Mouse (Mus musculus): Measurements from ENCODE around the gene Mog.

Gene Mog

DNA sequence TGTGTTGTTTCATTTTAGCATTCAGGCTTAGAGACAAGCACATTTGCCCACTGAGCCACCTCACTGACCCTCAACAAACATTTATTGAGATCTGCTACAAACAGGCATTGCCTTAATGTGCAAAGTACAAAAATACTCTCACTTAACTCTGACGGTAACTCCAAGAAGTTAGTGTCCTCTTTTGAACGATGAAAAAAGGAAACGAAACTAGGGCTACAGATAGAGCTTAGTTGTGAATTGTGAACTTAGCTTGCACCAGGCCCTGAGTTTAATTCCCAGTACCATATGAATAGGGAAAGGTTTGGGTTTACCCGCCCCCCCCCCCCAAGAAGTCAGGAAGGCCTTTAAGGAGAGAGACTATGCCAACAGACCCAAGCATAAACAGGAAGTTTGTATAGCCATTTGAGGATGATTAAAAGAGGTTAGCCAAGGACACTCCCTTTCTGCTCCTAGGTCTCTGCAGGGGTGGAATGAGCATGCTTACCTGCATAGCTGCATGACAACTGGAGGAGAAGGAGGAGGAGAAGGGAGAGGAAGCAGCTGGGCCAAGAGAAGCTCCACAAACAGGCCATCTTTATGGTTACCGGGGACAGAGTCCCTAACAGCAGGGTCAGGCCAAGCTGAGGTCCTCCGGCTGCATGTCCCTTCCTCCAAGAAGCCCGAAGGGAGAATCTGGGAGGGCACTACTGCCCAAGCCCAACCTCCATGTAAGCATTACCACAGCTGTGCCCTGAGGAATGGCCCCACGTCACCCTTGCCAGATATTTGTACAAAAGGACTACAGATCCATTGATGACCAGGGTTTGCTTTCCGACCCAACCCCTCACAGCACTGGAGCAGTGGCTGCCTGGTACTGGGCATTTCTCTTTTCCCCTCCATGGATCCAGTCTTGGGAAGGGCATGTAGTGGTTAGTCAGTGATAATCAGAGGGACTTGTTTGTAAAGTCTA is at the start of gene Mog:
Gene Mog (minus strand): TSS at position 771 of the 949 bp plus-strand sequence.
- DNase-seq (ENCODE audit: low spot score): no peak

- no peak for DNase-seq (ENCODE audit: low spot score)
Observed at GRCm38 (mm10) chr17:37072730-37073276, 49.6 kb upstream of the Mog start.

DNA sequence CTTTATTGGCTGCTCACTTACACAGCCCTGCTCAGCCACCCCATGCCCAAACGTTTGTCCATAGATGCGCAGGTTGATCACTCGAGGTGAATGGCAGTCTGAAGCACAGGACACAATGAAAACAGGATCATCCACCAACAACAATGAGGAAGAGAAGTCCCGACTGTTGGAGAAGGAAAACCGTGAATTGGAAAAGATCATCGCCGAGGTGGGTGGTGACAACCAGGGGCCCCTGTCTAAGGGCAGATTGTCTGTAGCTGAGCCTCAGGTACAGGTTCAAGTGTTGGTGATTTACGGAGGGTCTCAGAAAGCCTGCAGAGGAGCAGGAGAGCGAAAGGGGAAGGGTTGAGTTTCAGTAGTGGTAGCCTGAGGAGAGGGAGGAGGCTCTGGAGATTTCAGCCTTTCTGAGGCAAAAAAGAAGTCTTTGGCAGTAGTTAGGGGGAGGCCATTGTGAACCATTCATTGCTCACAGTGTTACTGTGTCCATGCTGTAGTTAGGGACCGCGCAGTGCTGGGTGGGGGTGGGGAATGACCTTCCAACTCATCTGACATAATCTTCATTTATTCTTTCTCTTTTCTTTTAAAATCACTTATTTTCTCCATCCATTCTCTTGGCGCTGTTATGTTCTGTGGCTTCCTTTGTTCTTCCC is 49.0 kb upstream of the Mog start:
- no peak for DNase-seq (ENCODE audit: low spot score)

- DNase-seq (ENCODE audit: low spot score): no peak
Observed at GRCm38 (mm10) chr17:37070121-37070520, 46.9 kb upstream of the Mog start.

DNA sequence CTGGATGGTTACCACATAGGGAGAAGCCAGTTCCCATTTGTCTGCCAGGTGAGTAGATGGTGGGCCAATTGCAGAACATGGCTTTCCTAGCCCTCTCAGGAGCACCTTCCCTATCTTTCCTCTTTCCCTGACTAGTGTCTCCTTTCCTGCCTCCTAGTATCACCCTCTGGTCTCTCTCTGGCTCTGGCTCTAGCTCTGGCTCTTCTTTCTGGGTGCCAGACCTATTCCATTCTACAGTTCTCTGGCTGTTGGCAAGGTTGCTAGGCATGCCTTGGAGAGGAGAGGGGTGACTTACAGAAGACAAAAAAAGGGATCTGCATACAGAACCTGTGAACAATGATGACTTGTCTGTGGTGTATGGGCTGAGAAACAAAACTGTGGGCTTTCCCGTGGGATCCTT is 44.7 kb upstream of the Mog start:
- DNase-seq (ENCODE audit: low spot score): no peak

GRCm38 (mm10) chr17:37065993-37066392 is 42.8 kb upstream of the Mog start:
- DNase-seq (ENCODE audit: low spot score): no peak

DNA sequence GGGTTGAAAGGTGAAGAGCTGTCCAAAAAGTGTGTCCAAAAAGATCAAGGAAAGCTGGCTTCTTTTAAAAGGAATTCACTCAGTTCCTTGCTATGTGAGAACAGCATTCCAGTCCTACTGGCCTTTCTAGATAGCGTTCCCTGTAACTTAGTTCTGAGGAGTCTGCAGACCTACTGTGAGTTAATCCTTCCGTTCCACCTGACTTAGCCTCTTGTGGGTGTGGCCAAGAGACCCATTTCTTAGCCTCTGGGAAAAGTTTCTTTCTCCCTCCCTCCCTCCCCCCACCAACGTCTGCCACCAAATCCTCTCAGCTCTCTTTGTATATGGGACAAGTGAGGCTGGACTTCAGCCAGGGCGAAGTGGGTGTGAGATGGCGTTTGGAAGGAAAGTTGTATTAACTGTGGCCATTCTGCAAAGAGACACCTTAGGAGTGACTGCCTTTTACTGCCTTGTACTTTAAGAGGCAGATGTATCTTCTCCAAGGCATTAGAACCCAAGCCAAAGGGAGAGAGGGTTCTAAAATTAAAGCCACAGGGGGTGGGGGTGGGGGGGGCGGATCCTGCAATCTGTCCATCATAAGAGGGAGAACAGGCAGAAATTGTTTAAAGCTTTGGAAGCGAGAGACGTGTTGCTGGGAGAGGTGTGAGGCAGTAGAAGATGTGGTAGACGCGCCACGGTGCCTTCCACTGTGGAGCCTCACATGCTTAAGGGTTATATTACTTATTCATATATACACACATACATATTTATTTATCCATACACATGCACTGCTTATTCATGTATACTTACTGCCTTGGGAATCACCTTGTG is 40.7 kb upstream of the Mog start:
- no peak for DNase-seq (ENCODE audit: low spot score)

DNA sequence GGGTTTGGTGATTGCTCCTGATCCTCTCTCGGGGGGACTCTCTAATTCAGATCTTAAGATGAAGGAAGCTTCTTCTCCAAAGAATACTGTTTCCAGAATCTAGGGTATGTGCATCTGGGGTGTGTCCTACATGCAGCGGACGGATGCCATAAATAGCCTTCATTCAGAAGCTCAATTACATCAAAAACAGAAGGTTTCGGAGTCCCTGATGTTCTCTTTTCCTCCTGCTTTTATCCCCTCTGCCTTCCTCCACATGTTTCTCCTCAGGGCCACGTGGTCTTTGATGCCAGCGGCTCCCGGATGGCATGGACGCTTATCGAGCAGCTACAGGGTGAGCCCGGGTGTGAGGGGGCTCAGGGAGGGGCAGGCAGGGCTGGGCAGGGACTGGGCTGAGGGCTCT is 39.9 kb upstream of the Mog start:
- DNase-seq (ENCODE audit: low spot score): no peak

- no peak for DNase-seq (ENCODE audit: low spot score)
Observed at GRCm38 (mm10) chr17:37062101-37062641, 39.0 kb upstream of the Mog start.

DNA sequence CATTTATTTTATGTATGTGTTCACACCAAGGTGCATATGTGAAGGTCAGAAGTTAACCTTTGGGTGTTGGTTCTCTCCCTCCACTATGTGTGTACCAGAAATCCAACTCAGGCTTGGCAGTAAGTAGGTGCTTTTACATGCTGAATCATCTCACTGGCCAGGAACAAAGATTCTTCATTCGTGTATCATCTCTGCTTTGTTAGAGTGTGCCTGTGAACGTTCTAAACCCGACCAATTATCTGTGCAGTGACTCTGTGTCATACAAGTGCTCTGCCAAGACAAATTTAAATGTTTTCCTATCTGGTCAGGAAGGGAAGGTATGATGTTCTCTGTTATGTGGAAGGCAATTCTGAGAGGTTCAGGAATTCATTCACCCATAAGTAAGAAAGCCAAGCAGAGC is 38.2 kb upstream of the Mog start:
- no peak for DNase-seq (ENCODE audit: low spot score)

- no peak for DNase-seq (ENCODE audit: low spot score)
Observed at GRCm38 (mm10) chr17:37056957-37057356, 33.8 kb upstream of the Mog start.

DNA sequence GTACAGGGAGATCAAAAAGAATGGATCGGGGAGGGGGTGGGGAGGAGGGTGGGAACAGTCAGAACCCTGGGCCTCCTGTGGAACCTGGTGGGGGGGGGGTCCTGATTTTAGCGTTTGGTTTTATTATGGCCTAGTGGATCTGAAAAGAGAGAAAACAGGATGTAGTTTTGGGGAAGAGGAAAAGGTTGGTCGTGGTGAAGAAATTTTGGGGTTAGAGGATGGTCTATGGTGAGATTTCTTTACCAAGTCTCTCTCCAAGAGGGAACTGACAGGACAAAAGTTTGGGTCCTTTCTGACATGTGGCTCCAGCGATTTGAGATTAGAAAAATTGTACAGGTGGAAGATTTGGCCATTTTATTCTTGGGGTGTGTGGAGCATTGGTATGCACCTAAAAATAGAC is 28.5 kb upstream of the Mog start:
- DNase-seq (ENCODE audit: low spot score): no peak

DNA sequence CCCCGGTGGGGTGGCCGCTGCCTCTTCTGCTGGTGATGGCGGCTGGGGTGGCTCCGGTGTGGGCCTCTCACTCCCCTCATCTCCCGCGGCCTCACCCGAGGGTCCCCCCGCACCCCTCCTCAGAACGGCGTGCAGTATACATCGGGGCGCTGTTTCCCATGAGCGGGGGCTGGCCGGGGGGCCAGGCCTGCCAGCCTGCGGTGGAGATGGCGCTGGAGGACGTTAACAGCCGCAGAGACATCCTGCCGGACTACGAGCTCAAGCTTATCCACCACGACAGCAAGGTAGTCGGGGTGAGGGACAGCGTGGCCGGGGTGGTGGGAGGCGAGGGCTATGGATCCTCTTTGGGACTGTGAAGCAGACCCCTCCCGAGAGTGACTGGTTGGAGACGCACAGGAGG is 27.7 kb upstream of the Mog start:
- DNase-seq (ENCODE audit: low spot score): no peak

DNA sequence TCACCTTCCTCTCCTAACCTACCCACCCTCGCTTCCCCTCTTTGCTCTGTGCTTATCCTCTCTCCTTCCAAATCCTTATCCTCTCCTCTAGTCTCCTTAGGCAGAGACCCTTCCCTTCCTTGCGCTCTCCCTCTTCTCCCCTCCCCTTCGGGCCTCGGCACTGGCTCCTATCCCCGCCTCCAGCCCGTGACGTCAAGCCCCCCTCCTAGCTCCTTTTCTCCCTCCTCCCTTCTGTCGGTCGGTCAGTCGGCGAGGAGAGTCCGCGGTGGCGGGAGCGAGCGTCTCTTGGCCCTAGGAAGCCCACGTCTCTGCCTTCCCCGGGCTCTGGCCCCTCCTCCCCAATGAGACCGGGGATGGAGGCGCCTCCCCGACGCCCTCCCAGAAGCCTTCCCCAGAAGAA is 27.2 kb upstream of the Mog start:
- peak; percentile 88 for DNase-seq (ENCODE audit: low spot score)

DNA sequence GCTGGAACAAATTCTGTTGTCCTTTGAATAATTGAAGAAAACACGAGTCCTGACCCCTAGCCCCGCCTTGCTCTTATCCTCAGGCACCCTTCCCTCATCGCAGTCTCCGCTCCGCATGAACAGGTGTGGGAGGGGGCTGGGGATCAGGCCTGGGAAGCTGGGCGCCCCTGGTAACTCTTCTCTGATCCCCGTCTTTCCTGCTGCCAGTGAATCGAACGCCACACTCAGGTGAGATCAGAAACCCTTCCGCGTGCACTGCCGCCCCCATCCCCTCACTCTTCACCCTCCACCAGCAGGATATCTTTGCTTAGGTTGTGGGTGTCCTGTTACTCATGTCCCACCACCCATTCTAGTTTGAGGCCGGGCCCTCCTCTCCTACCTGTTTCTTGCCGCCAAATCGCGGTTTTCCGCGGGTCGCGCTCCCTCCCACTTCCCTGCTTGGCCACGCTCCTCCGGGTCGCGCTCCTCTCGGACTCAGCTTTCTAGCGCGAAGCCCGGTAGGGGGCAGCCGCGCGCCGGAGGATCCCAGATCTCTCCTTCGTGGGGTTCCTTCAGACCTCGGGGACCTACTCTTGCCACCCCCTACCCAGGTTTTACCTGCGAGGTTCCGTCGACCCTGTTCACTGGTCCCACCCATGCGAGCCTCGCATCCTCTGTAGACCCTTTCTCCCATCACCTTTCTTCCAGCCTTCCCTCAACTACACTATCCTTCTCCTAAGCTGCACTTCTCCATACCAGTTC is 26.5 kb upstream of the Mog start:
- peak; percentile 65 for DNase-seq (ENCODE audit: low spot score)

DNA sequence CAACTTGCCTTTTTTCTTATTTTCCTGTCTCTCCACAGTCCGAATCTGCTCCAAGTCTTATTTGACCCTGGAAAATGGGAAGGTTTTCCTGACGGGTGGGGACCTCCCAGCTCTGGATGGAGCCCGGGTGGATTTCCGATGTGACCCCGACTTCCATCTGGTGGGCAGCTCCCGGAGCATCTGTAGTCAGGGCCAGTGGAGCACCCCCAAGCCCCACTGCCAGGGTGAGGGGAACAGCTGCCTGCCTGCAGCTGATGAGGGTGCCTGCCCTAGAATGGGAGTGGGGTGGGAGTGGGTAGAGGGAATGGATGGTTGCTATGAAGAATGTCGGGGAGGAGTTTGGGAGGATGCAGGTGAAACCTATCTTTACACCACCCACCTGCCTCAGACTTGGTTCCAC is 25.2 kb upstream of the Mog start:
- no peak for DNase-seq (ENCODE audit: low spot score)

- DNase-seq (ENCODE audit: low spot score): no peak
Observed at GRCm38 (mm10) chr17:37047981-37048380, 24.8 kb upstream of the Mog start.

- no peak for DNase-seq (ENCODE audit: low spot score)
Observed at GRCm38 (mm10) chr17:37047332-37047976, 24.3 kb upstream of the Mog start.

GRCm38 (mm10) chr17:37046312-37047112 is 23.3 kb upstream of the Mog start:
- DNase-seq (ENCODE audit: low spot score): peak; percentile 86
